Mouse (Mus musculus): Measurements from ENCODE around the gene Tdrd7.

Tdrd7 gene

DNA sequence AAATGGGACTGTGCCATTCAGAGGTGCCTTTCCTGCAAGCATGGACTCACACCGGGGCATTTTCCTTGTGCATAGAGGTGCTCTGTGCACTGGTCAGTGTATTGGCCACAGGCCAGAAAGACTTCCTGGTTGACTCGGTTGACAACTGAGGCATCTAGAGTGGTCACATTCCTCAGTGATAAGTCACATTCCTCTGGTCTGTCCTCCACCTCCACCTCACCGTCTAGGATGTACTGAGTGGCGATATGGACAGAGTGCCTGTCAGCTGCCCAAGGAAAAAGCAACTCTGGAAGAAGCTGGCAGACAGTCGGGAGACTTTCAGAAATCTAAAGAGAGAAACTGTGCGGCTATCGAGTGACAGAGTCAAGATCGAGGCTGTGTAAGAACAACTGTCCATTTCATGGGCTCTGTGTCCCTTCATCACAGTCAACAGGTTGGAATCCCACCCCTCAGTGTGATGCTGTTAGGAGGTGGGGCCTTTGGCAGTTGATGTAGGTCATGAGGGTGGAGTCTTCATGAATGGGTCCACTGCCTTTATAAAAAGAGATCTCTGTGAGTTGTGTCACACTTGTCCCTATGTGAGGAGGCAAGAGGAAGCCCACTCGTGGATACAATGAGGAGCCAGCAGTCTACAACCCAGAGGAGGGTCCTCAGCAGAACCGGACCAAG is at the start of gene Tdrd7:
Tdrd7 (plus strand) TSS at position 564 of the 669 bp plus-strand sequence.
- no peak for DNase-seq (ENCODE audit: low spot score in 2 of 2)

GRCm38 (mm10) chr4:45917091-45917490 is 48.0 kb upstream of the Tdrd7 start:
- DNase-seq (ENCODE audit: low spot score in 2 of 2), result no peak

- DNase-seq (ENCODE audit: low spot score in 2 of 2), result no peak
These were observed 43.3 kb upstream of the Tdrd7 start for GRCm38 (mm10) chr4:45921663-45922435.

GRCm38 (mm10) chr4:45924011-45924410 is 41.1 kb upstream of the Tdrd7 start:
- no peak for DNase-seq (ENCODE audit: low spot score in 2 of 2)

DNA sequence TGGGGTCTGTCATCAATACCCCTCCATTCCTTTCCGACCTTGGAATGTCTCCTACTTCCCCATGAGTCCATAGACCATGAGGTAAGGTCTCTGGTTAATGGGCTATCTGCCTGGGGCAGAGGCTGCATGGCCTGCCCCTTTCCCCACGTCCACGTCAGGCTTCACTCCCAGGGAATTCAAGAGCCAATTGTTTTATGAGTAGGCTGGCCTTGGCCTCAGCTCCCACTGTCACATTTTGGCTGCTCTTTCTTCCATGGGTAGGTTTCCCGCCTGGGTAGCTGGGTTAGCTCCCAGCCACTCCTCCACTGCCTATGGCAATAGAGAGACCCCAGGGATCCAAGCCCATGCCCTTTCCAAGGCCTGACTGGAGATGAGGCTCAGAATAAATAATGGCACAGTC is 36.6 kb upstream of the Tdrd7 start:
- no peak for DNase-seq (ENCODE audit: low spot score in 2 of 2)

DNA sequence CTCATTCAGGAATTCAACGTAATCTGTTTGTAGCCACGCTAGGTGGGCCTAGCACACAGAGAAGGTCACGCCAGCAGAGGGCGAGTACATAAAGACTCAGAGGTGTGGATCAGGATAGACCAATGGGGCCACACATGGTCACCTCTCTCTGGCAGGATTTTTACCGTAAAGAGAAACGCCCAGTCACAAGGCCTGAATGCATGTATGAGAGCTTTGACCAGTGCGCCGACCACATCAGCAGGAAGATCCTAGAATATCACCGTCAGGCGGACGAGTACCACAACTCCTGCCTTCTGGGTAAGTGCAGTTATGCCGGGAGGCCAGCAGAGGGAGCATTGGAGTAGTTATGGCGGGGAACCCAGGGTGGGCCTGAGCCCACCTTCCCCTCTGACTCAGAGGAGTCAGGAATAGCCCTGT is 23.5 kb upstream of the Tdrd7 start:
- peak; percentile 16 to 25 for DNase-seq (ENCODE audit: low spot score in 2 of 2)

DNA sequence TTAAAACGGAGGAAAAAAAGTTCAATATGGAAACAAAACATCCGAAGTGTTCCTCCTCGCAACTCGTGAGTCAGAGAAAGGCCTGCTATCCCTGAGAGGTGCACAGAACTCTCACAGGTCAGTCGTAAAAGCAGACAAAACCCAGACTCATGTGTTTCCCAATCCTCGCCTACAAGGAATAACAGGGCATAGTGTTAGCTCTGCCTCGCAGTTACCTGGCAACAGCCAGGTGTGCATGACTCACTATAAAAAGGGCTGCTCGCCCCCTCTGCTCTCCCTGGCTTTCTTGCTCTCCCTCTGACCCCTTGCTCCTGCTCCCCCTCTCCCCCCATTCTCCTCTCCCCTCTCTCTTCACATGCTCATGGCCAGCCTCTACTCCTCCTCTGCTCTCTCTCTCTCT is 17.4 kb upstream of the Tdrd7 start:
- DNase-seq (ENCODE audit: low spot score in 2 of 2), result no peak

GRCm38 (mm10) chr4:45949109-45949848 is 15.9 kb upstream of the Tdrd7 start:
- DNase-seq (ENCODE audit: low spot score in 2 of 2), result no peak

- no peak for DNase-seq (ENCODE audit: low spot score in 2 of 2)
These were observed 13.3 kb upstream of the Tdrd7 start for GRCm38 (mm10) chr4:45951830-45952229.

GRCm38 (mm10) chr4:45953025-45953919 is 11.9 kb upstream of the Tdrd7 start:
- no peak for DNase-seq (ENCODE audit: low spot score in 2 of 2)

DNA sequence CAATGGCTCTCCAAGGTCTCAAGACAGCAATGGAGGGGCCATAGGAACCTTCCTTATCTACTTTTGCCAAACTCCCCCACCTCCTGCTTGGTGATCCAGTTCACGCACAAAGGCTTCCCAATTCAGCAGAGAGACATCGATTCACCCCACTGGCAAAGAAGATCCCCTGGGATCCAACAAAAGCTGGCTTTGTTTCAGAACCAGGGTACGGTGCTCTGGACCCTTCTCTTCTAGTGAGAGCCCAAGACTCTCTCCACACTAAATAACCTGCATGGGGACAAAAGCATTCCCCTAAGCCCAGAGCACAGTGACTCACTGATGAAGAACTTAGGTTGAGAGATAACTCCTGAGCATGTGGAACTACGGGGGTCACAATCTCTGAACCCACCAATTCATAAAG is 9.9 kb upstream of the Tdrd7 start:
- DNase-seq (ENCODE audit: low spot score in 2 of 2), result no peak

DNA sequence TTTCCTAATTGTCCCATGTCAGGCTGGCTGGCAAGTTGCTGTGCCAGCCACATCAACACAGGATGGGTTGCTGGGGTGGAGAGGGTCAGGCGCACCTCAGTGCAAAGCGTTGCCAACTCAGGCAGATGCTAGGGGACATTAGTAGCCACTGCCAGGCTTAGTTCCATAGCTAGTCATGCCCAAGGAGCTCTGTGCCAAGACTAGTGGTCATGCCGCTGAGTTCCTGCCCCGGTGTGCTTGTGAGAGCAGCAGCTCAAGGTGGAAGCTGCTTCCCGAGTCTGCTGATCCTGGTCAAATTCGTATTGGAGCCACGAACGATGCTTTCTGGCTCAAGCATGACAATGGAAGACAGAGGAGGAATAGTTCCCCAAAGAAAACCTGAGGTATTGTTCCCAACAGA is 9.0 kb upstream of the Tdrd7 start:
- DNase-seq (ENCODE audit: low spot score in 2 of 2), result no peak

GRCm38 (mm10) chr4:45956706-45957105 is 8.4 kb upstream of the Tdrd7 start:
- DNase-seq (ENCODE audit: low spot score in 2 of 2), result no peak

DNA sequence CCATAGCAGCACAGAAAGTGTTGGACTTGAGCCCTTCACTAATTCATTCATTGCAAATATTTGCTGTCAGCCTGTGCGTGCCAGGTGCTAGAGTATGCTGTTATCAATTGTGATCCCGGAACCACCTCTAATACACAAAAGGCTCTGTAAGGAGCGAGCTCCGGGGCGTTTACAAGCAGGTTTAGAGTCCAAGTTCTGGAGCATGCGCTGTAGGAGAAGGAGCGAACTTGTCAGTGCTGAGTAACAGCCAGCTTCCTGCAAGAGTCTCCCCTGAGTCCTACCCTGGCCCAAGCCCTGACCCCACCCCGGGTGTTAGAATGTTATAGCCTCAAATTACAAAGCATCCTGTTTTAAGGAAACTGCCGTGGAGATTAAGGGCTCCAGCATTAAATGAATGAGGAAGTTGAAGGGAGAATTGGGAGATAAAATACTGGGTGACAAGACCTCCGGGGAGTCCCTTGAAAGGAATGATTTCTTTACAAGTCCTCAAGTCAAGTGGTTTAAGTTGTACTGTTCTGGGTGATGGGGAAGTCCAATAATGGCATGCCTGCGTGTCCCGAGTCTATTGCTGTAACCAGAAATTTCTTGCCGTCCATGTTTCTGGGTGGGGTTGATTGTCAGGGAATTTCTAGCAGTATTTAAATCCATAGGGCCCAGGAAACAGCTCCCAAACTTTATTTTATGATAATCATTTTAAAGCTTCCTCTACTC is 758 bp downstream of the Tdrd7 start:
- DNase-seq (ENCODE audit: low spot score in 2 of 2), result no peak

GRCm38 (mm10) chr4:45966716-45967115 is 1.6 kb downstream of the Tdrd7 start:
- DNase-seq (ENCODE audit: low spot score in 2 of 2), result no peak

DNA sequence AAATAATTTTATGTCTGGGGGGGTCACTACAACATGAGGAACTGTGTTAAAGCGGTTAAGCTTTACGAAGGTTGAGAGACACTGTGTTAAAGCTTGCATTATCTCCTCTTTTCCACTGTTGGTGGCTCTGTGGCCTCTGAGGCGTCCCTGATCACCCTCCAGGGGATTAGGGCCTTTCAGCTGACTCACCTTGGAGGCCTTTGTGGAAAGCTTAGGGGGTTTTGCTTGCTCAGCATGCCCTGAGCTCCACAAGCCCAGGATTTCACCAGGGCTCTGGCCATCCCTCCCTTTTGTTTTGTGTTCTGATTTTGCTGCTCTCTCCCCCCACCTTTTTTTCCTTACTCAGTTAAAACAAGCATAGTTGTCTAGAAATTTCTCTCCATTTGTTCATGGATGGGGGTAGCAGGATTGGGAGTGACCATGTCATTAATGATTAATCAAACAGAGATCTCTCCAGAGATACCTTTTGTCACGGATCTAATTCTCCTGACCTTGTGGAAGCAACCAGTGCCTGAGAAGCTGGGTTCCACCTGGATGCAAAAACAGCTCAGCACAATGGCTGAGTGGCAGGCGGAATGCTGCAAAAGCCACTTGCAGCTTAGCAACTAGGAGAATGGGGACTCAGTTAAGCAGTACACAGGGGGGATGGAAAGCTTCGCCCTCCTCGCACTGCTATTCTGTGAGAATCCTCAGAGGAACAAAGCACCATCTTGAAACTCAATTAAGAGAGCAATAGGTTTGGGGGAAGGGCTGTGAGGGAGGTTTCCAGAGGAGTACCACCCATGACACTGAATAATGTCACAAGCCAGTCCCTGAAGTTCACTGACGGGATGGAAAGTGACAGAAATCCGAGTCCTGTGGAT is 2.6 kb downstream of the Tdrd7 start:
- DNase-seq (ENCODE audit: low spot score in 2 of 2), result no peak

- no peak for DNase-seq (ENCODE audit: low spot score in 2 of 2)
These were observed 3.9 kb downstream of the Tdrd7 start for GRCm38 (mm10) chr4:45969051-45969450.

DNA sequence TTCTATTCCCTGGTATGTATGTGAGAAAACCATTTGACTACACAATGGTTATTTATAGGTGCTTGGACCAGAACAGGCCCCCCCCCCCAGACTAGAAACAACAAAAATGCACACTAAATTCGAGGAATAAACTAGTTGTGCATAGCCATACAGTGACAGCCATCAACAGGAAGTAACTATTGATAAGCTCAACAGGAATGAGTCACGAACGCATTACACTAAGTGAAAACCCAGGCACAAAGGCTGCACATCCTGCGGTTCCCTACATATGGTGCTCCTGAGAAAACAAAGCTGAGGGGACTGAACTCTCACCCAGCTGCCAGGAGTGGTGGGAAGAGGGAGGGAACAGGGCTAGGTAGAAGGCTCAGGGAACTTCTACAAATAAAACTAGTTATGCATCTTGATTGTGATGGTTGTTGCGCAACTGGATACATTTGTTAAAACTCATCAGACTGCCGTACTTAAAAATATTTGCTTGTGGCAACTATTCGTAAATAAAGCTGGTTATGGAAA is 5.0 kb downstream of the Tdrd7 start:
- DNase-seq (ENCODE audit: low spot score in 2 of 2), result no peak

DNA sequence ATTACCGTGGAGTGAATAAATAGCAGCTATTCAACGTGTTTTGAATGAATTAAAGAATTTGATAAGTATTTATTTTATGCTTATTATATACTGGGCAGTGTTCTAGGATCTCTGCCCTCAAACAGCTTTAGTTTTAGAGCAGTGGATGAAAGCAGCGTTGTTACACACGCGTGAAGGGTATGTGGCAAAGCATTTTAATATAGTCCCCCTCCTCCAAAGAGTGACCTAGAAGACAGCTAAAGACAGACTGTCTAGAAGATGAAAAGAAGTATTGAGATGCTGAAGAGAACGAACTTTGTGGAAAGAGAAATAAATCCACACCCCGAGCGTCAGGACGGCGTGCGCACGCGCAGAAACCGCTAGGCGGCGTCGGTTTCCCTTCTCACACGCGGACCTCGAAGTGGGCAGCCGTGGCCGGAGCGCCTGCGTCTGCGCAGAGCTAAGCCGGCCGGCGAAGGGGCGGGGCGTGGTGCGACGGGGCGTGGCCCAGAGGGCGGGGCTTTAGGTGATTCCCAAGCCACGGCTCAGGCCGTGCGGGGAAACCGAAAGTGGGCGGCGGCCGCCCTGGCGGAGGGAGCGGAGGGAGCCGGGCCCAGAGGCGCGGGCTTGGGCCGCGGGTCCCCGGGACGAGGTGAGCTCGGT is 6.8 kb downstream of the Tdrd7 start:
- peak; percentile 98 for DNase-seq (ENCODE audit: low spot score in 2 of 2)

Data from frontal cortex, postnatal 36 days (tissue).